Mouse (Mus musculus): ENCODE measurements around the gene Hectd3. TPM values are rescaled to one million over a fixed set of nuclear protein-coding genes. Genes with fewer than 3 reads are reported as not detected.

Gene Hectd3
- polyA plus RNA-seq (2015; fragmentation: Nextera tagmentation; extraction: Ambion mirVana) = 11.2 and 12.5 TPM in 2 replicates

DNA sequence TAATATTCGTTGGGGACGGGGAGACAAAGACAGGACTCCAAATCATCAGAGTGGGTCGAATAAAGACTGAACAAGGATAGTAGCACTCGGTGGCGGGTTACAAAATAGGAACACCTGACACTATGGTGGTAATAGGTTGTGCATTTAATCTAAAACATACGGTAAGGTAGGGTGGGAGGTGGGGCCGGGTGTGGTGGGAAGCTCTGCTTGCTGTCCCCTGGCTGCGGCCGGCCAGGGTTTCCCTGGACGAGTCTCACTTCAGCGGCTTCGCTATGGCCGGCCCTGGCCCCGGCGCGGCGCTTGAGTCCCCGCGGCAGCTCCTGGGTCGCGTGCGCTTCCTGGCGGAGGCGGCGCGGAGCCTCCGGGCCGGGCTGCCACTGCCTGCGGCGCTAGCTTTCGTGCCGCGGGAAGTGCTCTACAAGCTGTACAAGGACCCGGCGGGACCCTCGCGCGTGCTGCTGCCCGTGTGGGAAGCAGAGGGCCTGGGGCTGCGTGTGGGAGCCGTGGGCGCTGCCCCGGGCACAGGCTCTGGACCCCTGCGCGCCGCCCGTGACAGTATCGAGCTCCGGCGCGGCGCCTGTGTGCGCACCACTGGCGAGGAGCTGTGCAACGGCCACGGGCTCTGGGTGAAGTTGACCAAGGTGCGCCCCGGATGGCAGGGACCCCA lies at the start of gene Hectd3:
Gene Hectd3 (plus strand): TSS at position 187 of the 667 bp plus-strand sequence.
- Histone ChIP-seq H3K4me3 (peak within 1 kb of the TSS; percentile 98), H3K36me3 (peaks cover 37% of the 10 kb centered on the region), H3K4me1 (peaks cover 29% of the 10 kb centered on the region), H3K27ac (peak within 1 kb of the TSS; percentile 66), H3K27me3 (0 out of 2 replicates have a peak, but pooled peaks cover 2% of the 10 kb centered on the region), H3K9me3 (no peaks in the 10 kb centered on the region), H3K9ac (peak within 1 kb of the TSS; percentile 87), H3K4me2 (peak within 1 kb of the TSS; percentile 99)
- WGBS = under 1% methylated on average over 58 of the region's 58 CpGs
- no peak for ATAC-seq (ENCODE audit: insufficient number of reproducible peaks, insufficient read depth, low FRiP score, low TSS enrichment, low read depth)

DNA sequence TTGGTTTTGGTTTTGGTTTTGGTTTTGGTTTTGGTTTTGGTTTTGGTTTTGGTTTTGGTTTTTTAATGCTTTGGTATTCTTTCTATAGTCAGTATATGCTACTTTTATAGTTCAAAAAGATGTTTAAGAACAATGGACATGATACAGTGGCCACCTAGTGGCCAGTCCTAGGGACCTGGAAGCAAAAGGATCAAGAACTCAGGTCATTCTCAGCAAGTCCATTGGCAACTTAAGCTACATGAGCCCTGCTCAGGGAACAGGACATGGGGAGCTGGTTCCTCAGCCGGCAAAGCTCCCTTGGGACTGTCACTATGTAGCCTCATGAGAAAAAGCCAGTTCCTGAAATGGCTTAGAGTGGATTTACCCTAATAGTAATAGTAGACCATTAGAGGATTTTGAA lies 43.5 kb upstream of the Hectd3 start:
- no peaks in the 10 kb centered on the region for H3K27me3 ChIP-seq
- WGBS = 33% methylated on average over 1 of the region's 1 CpGs
- no peaks in the 10 kb centered on the region for H3K36me3 ChIP-seq
- ATAC-seq (ENCODE audit: insufficient number of reproducible peaks, insufficient read depth, low FRiP score, low TSS enrichment, low read depth) = no peak
- H3K4me1 ChIP-seq = no peaks in the 10 kb centered on the region
- no peak overlapping the region for H3K4me2 ChIP-seq
- no peak overlapping the region for H3K27ac ChIP-seq
- no peak overlapping the region for H3K4me3 ChIP-seq
- H3K9ac ChIP-seq = no peak overlapping the region
- H3K9me3 ChIP-seq = no peaks in the 10 kb centered on the region

DNA sequence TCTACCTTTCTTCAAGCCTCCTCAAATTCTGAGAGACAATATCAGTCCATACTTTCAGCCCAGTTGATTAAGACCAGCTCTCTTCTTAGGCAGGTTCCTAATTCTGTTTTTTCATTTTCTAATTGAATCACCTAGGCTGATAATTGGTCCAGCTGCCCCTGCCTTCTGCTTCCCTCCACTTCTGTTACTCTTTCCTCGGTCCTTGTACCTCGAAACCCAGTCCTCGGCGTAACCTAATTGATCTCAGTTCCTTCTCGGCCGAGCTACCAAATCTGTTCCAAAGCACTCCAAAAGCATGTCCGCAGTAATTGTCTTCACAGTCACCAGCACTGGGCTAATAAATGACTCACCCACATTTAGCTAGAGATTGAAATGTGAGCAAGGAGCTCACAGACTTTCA lies 40.2 kb upstream of the Hectd3 start:
- no peaks in the 10 kb centered on the region for H3K36me3 ChIP-seq
- no peaks in the 10 kb centered on the region for H3K4me1 ChIP-seq
- no peaks in the 10 kb centered on the region for H3K9me3 ChIP-seq
- no peak overlapping the region for H3K4me2 ChIP-seq
- no peak overlapping the region for H3K9ac ChIP-seq
- no peak for ATAC-seq (ENCODE audit: insufficient number of reproducible peaks, insufficient read depth, low FRiP score, low TSS enrichment, low read depth)
- no peak overlapping the region for H3K27ac ChIP-seq
- no peaks in the 10 kb centered on the region for H3K27me3 ChIP-seq
- WGBS = 66% methylated on average over 7 of the region's 7 CpGs
- no peak overlapping the region for H3K4me3 ChIP-seq

DNA sequence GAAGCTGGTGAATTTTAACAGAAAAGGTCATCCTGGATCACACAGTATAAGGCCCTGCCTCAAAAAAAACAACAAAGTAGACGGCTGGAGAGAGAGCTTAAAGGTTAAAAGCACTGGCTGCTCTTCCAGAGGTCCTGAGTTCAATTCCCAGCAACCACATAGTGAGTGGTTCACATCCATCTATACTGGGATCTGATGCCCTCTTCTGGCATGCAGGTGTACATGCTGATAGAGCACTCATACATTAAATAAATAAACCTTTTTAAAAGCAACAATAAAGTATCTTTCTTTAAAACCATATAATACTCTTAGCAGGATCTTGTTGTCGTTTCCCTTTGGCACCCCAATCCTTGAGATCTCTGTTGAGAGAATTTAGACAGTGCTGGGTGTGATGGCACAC lies 18.6 kb upstream of the Hectd3 start:
- ATAC-seq (ENCODE audit: insufficient number of reproducible peaks, insufficient read depth, low FRiP score, low TSS enrichment, low read depth) = no peak
- Histone ChIP-seq H3K9me3 (no peaks in the 10 kb centered on the region), H3K36me3 (no peaks in the 10 kb centered on the region), H3K4me2 (no peak overlapping the region), H3K9ac (no peak overlapping the region), H3K4me3 (no peak overlapping the region), H3K27me3 (no peaks in the 10 kb centered on the region), H3K27ac (no peak overlapping the region), H3K4me1 (no peaks in the 10 kb centered on the region)
- 70% methylated on average over 2 of the region's 2 CpGs for WGBS

DNA sequence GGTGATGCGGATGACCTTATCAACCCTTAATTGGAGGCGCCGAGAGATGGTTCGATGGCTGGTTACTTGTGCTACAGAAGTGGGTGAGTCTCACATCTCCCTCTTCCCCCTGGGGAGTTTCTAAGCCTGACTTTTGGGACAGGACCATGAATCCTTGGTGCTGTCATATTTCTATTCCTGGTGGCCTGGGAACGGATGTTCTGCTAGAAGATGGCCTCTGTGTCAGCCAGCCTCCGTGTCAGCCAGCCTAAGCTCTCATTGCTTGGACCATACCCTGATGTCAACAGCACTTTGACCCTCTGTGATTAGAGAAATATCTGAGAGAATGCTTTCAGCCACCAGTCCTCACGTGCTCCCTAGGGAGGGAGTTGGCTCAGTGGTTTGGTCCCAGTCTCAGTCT lies 9.4 kb upstream of the Hectd3 start:
- 92% methylated on average over 7 of the region's 7 CpGs for WGBS
- Histone ChIP-seq H3K27ac (no peak overlapping the region), H3K36me3 (peaks cover 16% of the 10 kb centered on the region), H3K4me1 (no peaks in the 10 kb centered on the region), H3K4me3 (no peak overlapping the region), H3K27me3 (no peaks in the 10 kb centered on the region), H3K9me3 (no peaks in the 10 kb centered on the region), H3K9ac (no peak overlapping the region), H3K4me2 (no peak overlapping the region)
- no peak for ATAC-seq (ENCODE audit: insufficient number of reproducible peaks, insufficient read depth, low FRiP score, low TSS enrichment, low read depth)

DNA sequence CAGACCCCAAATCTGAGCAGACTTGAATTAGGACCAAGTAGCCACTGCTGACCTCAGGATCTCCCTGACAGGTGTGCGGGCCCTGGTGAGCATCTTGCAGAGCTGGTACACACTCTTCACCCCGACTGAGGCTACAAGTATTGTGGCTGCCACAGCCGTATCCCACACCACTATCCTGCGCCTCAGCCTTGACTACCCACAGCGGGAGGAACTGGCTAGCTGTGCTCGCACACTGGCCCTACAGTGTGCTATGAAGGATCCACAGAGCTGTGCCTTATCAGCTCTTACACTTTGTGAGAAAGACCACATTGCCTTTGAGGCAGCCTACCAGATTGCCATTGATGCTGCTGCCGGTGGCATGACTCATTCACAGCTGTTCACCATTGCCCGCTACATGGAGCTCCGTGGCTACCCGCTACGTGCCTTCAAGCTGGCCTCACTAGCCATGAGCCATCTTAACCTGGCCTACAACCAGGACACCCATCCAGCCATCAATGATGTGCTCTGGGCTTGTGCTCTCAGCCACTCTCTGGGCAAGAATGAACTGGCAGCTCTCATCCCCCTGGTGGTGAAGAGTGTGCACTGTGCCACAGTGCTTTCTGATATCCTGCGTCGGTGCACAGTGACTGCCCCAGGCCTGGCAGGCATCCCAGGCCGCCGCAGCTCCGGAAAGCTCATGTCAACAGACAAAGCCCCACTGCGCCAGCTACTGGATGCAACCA lies 8.6 kb upstream of the Hectd3 start:
- peak; percentile 63; the same call in 1 of the 2 replicates for ATAC-seq (ENCODE audit: insufficient number of reproducible peaks, insufficient read depth, low FRiP score, low TSS enrichment, low read depth)
- peaks cover 3% of the 10 kb centered on the region; the same call in 1 of the 2 replicates for H3K4me1 ChIP-seq
- 61% methylated on average over 17 of the region's 17 CpGs for WGBS

DNA sequence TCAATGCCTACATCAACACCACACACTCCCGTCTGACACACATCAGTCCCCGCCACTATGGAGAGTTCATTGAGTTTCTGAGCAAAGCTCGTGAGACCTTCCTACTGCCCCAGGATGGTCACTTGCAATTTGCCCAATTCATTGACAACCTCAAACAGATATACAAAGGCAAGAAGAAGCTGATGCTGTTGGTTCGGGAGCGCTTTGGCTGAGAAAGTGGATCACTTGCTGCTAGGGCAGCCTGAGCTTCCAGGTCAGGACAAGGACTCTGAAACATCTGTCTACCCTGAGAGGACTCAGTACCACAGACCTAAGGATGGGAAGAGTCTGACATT lies 8.0 kb upstream of the Hectd3 start:
- H3K36me3 ChIP-seq = peaks cover 22% of the 10 kb centered on the region
- H3K9me3 ChIP-seq = no peaks in the 10 kb centered on the region
- no peak overlapping the region for H3K9ac ChIP-seq
- H3K4me3 ChIP-seq = no peak overlapping the region
- H3K27me3 ChIP-seq = no peaks in the 10 kb centered on the region
- H3K4me2 ChIP-seq = no peak overlapping the region
- ATAC-seq (ENCODE audit: insufficient number of reproducible peaks, insufficient read depth, low FRiP score, low TSS enrichment, low read depth) = no peak
- WGBS = 66% methylated on average over 5 of the region's 5 CpGs
- peaks cover 3% of the 10 kb centered on the region; the same call in 1 of the 2 replicates for H3K4me1 ChIP-seq
- no peak overlapping the region for H3K27ac ChIP-seq

More for the DNA sequence above, 8.6 kb upstream of the Hectd3 start:
- H3K27ac ChIP-seq = no peak overlapping the region
- H3K27me3 ChIP-seq = no peaks in the 10 kb centered on the region
- H3K36me3 ChIP-seq = peaks cover 22% of the 10 kb centered on the region
- H3K9me3 ChIP-seq = no peaks in the 10 kb centered on the region
- H3K4me3 ChIP-seq = no peak overlapping the region
- no peak overlapping the region for H3K9ac ChIP-seq
- H3K4me2 ChIP-seq = no peak overlapping the region

DNA sequence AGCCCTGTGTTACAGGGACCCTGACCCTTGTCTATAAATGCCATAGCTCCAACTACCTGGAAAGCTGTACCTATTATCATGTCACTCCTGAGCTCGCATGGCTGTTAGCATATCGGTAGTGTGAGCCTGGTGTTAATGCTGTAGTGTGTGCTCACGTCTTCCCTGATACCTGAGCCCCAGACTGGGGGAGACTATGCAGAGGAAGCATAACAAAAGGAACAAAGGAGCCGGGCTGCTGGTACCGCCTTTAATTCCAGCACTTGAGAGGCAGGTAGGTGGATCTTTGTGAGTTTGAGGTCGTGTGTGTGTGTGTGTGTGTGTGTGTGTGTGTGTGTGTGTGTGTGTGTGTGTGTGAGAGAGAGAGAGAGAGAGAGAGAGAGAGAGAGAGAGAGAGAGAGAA lies 5.4 kb upstream of the Hectd3 start:
- Histone ChIP-seq H3K27me3 (no peaks in the 10 kb centered on the region), H3K36me3 (peaks cover 22% of the 10 kb centered on the region), H3K4me3 (no peak overlapping the region), H3K9me3 (no peaks in the 10 kb centered on the region), H3K4me1 (peaks cover 15% of the 10 kb centered on the region), H3K27ac (no peak overlapping the region), H3K4me2 (no peak overlapping the region), H3K9ac (no peak overlapping the region)
- 62% methylated on average over 6 of the region's 6 CpGs for WGBS
- no peak for ATAC-seq (ENCODE audit: insufficient number of reproducible peaks, insufficient read depth, low FRiP score, low TSS enrichment, low read depth)

DNA sequence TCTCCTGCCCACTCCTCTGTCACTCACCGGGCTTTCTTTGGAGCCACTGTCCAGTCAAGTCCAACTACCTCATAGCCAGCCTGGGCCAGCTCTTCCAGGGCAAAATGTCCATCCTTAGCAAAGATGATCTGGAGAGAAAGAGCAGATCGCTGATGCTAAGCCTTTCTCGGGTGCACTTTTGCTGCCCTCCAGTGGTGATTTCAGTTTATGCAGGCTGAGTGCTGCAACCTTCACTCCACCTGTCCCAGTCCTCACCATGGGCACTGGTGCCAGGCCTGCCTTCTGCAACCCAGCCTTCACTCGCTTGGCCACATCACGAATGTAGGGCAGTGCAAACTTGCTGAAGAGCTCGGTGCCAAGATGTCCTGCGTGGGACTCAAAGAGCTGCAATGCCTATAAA lies 3.8 kb upstream of the Hectd3 start:
- no peak overlapping the region for H3K9ac ChIP-seq
- H3K4me1 ChIP-seq = peaks cover 27% of the 10 kb centered on the region
- H3K4me2 ChIP-seq = no peak overlapping the region
- H3K27ac ChIP-seq = no peak overlapping the region
- H3K36me3 ChIP-seq = peaks cover 20% of the 10 kb centered on the region
- 0 out of 2 replicates have a peak, but pooled peaks cover 2% of the 10 kb centered on the region for H3K27me3 ChIP-seq
- no peak overlapping the region for H3K4me3 ChIP-seq
- H3K9me3 ChIP-seq = no peaks in the 10 kb centered on the region
- ATAC-seq (ENCODE audit: insufficient number of reproducible peaks, insufficient read depth, low FRiP score, low TSS enrichment, low read depth) = no peak
- 10% methylated on average over 7 of the region's 7 CpGs for WGBS

DNA sequence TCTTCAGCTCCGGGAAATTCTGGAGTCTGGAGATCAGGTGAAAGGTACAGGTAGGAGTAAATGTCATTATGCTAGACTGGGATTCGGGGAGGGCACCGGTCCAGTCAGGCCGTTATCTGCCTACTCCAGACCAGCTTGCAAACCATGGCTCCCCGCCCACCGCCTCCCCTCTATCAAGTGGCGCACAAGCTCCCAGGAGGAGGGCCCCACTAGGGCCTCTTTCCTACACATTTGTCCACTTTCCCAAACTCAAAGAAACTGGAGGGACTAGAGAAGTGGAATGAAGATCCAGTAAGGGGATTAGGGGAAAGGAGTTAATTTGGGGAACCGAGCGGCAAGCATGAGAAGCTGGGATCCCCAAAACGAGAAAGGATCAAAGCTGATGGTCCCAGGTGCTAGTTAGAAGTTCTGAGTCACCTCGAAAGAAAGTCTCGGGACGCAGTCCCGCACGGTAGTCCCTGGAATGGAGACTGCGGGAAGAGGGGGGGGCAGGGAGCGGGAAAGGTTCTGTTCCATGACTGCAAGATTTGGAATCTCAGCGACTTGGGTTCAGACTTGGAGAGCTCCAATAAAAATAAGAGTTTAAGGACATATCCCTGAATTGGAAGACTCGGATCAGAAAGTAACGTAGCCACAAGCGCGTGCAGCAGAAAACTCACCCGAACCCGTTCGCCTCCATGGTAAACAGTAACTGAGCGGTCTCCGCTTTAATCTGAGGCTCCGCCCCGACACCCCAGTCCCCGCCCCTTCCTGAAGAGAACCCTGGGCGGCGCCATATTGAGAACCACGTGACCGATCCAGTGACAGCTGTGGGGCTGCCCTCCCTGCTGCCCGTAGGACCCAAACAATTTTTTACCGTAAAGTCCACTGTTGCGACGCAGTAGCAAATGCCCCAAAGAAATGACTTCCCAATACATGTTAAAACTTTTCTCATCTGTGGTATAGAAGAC lies 1.2 kb upstream of the Hectd3 start, which contains the start of gene Urod:
Gene Urod (minus strand): TSS at position 742 of the 950 bp plus-strand sequence.
- H3K4me3 ChIP-seq = peak within 1 kb of the TSS; percentile 98
- H3K4me2 ChIP-seq = peak within 1 kb of the TSS; percentile 99
- H3K9ac ChIP-seq = peak within 1 kb of the TSS; percentile 87
- under 1% methylated on average over 38 of the region's 38 CpGs for WGBS
- no peaks in the 10 kb centered on the region for H3K9me3 ChIP-seq
- peak within 1 kb of the TSS; percentile 66 for H3K27ac ChIP-seq
- peak; percentile 86 for ATAC-seq (ENCODE audit: insufficient number of reproducible peaks, insufficient read depth, low FRiP score, low TSS enrichment, low read depth)
- H3K27me3 ChIP-seq = 0 out of 2 replicates have a peak, but pooled peaks cover 2% of the 10 kb centered on the region
- H3K36me3 ChIP-seq = peaks cover 32% of the 10 kb centered on the region
- peaks cover 29% of the 10 kb centered on the region for H3K4me1 ChIP-seq

DNA sequence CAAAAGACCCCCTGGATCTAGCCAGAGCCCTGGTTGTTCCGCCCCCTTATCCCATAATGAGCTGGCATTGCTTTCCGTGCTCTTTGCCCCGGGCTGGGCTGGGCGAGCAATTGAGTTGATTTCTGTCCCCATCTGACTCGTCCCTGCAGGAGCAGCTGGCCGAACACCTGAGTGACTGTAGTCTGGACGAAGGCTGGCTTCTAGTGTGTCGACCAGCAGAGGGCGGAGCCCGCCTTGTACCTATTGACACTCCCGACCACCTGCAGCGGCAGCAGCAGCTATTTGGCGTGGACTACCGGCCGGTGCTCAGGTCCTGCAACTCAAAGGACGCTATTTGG lies 650 bp downstream of the Hectd3 start:
- Histone ChIP-seq H3K9me3 (no peaks in the 10 kb centered on the region), H3K9ac (peak overlapping the region; percentile 87), H3K36me3 (peaks cover 38% of the 10 kb centered on the region), H3K27me3 (0 out of 2 replicates have a peak, but pooled peaks cover 2% of the 10 kb centered on the region), H3K4me1 (peaks cover 29% of the 10 kb centered on the region), H3K4me3 (peak overlapping the region; percentile 98), H3K4me2 (peak overlapping the region; percentile 99), H3K27ac (peak overlapping the region; percentile 66; the same call in 1 of the 2 replicates)
- no peak for ATAC-seq (ENCODE audit: insufficient number of reproducible peaks, insufficient read depth, low FRiP score, low TSS enrichment, low read depth)
- under 1% methylated on average over 16 of the region's 16 CpGs for WGBS

All from embryonic facial prominence, embryonic 13.5 days (tissue).